Mouse (Mus musculus): Measurements from ENCODE around the gene Serpina3f.
A peak's percentile ranks its signal among the peaks of the same experiment; 100 is the strongest.
"Not testable (repeated sequence)": the region's sequence is repeated elsewhere in the genome, so short reads cannot be mapped to it uniquely, and the experiment has no call there.

The Serpina3f gene

GRCm38 (mm10) chr12:104214445-104214753, at the start of gene Serpina3f:
Serpina3f (plus strand) TSS chr12:104214544.
- no peak for DNase-seq

- no peak for DNase-seq
Observed at GRCm38 (mm10) chr12:104174747-104175146, 39.6 kb upstream of the Serpina3f start.

- no peak for DNase-seq
Observed at GRCm38 (mm10) chr12:104175636-104176035, 38.7 kb upstream of the Serpina3f start.

GRCm38 (mm10) chr12:104178577-104178976, 35.8 kb upstream of the Serpina3f start:
- no peak for DNase-seq

GRCm38 (mm10) chr12:104178987-104179386, 35.4 kb upstream of the Serpina3f start:
- DNase-seq: no peak

GRCm38 (mm10) chr12:104185046-104185445, 29.3 kb upstream of the Serpina3f start:
- no peak for DNase-seq

- no peak for DNase-seq
Observed at GRCm38 (mm10) chr12:104186041-104186581, 28.2 kb upstream of the Serpina3f start.

- DNase-seq: no peak
Observed at GRCm38 (mm10) chr12:104189246-104189645, 25.1 kb upstream of the Serpina3f start.

- DNase-seq: no peak
Observed at GRCm38 (mm10) chr12:104190852-104191251, 23.5 kb upstream of the Serpina3f start.

- no peak for DNase-seq
Observed at GRCm38 (mm10) chr12:104209149-104209548, 5.2 kb upstream of the Serpina3f start.

GRCm38 (mm10) chr12:104209802-104210201, 4.5 kb upstream of the Serpina3f start:
- DNase-seq: no peak

- no peak for DNase-seq
Observed at GRCm38 (mm10) chr12:104213689-104214444, 477 bp upstream of the Serpina3f start.

GRCm38 (mm10) chr12:104215249-104215648, 905 bp downstream of the Serpina3f start:
- DNase-seq: no peak

GRCm38 (mm10) chr12:104221616-104222015, 7.3 kb downstream of the Serpina3f start:
- DNase-seq: no peak

GRCm38 (mm10) chr12:104223690-104224089, 9.3 kb downstream of the Serpina3f start:
- no peak for DNase-seq

- DNase-seq: no peak
Observed at GRCm38 (mm10) chr12:104224598-104225300, 10.4 kb downstream of the Serpina3f start.

- DNase-seq: no peak
Observed at GRCm38 (mm10) chr12:104230762-104231161, 16.4 kb downstream of the Serpina3f start.

GRCm38 (mm10) chr12:104235915-104236314, 21.6 kb downstream of the Serpina3f start, which contains the start of gene Serpina3g:
Serpina3g (plus strand) TSS chr12:104236245.
- no peak for DNase-seq

GRCm38 (mm10) chr12:104238048-104238447, 23.7 kb downstream of the Serpina3f start:
- not testable (repeated sequence) for DNase-seq

GRCm38 (mm10) chr12:104243307-104243706, 29.0 kb downstream of the Serpina3f start:
- no peak for DNase-seq

- peak; percentile 4 for DNase-seq
Observed at GRCm38 (mm10) chr12:104245092-104245491, 30.7 kb downstream of the Serpina3f start.

GRCm38 (mm10) chr12:104245595-104245994, 31.3 kb downstream of the Serpina3f start:
- DNase-seq: no peak

GRCm38 (mm10) chr12:104247553-104248002, 33.2 kb downstream of the Serpina3f start:
- no peak for DNase-seq

GRCm38 (mm10) chr12:104248231-104248630, 33.9 kb downstream of the Serpina3f start:
- DNase-seq: no peak
